Mouse (Mus musculus) lung, postnatal 25 days (tissue): ENCODE measurements around the gene Ccl2.

Source experiments
- DNase-seq: peaks from one replicate; pipeline ENCODE4 v3.0.0; 2022; ENCODE audit warnings: low spot score

Gene Ccl2

DNA sequence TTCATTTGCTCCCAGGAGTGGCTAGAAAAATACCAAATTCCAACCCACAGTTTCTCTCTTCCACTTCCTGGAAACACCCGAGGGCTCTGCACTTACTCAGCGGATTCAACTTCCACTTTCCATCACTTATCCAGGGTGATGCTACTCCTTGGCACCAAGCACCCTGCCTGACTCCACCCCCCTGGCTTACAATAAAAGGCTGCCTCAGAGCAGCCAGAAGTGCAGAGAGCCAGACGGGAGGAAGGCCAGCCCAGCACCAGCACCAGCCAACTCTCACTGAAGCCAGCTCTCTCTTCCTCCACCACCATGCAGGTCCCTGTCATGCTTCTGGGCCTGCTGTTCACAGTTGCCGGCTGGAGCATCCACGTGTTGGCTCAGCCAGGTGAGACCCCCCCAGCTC lies at the start of gene Ccl2:
Gene Ccl2 (plus strand): TSS at position 216 of the 400 bp plus-strand sequence.
- DNase-seq, result peak; percentile 75

DNA sequence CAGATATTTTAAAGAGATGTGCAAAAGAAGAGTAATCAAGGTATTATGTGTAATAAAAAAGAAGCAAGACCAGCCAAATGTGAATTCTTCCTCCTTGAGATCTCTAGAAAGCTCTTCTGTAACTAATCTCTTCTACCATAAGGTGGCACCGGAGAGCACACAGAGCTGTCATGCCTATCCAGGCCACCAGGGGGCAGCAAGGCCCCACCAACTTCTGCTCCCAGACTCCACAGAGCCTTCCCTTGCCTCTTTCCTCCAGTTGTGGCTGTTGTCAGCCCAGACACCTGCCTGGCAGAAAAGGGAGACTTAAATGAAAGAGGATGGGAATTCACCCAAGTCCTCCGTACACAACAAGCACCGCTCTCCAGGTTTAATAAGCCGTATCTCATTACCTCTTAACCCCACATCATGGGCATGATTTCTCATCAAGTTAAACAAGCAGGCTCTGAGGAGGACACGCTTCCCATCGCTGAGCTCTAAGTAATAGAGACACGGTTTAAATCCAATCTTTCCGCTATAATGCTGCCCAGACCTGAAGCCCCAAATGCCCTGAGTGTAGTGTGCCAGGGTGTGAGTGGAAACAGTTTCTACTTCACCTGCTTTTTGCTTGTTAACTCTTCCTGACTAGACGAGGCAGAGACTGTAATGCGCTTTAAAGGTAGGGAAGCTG lies 39.1 kb upstream of the Ccl2 start:
- peak; percentile 43 for DNase-seq

DNA sequence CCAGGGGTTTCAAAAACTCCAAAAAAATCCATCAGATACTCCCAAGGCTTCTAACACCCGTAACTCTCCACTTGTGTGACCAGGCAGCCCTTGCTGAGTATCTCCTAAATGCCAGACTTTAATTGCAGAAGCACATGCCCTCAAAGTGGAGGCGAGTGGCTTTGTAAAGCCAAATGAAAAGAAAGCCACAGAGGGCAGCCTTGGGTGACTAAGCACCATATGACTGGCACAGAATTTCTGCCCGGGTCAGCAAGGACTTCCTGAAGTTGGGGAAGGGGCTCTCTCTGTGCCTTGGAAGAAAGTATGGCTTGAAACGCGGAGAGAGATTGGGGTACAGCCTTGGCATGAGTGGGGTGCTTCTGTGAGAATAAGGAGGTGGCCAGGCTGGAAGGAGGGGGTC lies 38.3 kb upstream of the Ccl2 start:
- DNase-seq, result no peak

DNA sequence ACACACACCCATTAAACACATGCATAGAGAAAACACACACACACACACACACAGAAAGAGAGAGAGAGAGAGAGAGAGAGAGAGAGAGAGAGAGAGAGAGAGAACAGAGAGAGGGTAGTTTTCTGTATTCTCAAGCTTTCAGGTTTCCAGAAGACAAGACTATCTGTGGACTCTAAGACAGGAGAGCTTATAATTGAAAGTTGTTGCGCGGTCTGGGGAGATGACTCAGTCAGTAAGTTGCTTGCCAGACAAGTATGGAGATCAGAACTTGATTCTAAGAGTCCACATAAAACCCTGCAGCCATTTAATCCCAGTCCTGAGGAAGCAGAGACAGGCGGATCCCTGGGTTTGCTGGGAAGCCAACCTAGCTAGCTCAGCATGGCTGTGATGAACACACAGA lies 36.7 kb upstream of the Ccl2 start:
- no peak for DNase-seq

DNA sequence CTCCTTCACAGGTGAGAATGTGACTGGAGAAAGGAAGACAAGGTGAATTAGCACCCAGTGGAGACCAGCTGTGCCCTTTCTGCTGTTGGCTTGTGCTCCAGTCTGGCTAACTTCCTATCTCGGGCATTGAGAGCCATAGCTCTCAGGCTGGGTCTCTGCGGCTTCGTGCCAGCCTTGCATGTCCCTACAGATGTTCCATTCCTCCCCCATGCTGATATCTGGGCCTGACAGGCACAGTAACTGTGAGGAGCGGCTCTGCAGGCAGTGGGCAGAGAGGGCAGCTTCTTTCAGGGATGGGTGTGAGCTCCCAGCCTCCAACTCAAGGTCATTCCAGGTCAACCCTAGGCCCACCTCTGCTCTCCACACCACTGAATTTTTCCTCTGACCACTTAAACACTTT lies 35.9 kb upstream of the Ccl2 start:
- no peak for DNase-seq

DNA sequence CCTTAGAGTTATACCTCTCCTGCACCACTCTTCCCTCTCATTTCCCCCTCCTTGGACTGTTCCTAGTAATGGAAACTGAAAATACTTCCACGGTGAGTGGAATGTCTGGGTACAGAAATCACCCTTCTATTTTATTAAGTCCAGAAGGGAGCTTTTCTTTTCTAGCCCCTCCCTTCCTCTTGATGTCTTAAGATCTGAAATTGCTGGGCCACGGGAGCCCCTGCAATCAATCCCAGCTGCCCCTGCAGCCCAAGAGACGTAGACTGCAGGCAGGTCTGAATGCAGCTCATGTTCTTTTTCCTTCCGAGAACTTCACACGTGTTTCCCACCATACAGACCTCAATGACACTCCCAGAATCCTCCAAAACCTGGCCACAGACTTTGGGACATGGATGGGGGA lies 34.8 kb upstream of the Ccl2 start:
- no peak for DNase-seq

DNA sequence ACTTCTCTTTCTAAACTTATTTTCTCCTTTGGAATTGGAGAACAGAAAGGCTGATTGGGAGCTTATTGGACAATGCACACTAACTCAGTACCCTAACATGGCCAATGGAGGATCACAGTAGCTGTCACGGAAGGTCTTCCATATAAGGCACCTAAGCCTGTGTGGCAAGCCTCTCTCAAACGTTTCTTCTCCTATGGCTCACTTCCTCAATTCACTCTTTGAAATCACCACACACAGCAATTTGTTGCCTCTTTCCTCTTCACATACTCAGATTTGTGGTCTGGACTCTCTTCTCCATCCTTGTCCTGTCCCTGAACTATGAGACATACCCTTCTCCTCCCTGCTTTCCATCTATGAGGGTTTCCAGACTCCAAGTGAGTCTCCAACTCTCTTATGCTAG lies 30.6 kb upstream of the Ccl2 start:
- no peak for DNase-seq

DNA sequence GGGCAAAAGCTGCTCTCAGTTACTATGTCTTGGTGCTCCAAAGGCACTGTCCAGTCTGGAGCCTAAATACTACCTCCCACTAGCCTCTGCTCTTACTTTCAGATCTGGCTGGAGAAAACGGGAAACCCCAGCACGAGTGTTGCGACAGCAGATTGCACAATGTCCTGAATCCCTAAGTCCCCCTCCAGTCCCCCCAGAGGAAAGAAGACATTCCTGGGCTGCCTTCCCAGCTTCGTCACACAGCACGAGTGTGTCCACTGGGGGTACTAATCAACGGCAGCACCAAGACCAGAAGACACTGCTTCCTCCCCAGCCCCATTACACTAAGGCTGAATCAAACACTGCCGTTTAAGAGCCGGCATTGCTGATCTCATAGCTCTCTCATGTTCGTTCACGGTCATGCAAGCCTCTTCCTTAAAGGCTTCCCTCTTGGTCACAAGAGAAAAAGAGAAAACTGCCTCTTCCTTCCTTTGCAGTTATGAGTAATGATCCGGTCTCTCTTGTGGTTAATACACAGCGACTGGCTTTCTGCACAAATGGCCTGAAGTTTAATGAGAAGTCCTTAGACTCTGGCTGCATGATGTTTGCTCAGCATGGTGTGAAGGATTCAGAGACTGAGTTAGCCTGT lies 28.5 kb upstream of the Ccl2 start:
- peak; percentile 68 for DNase-seq

DNA sequence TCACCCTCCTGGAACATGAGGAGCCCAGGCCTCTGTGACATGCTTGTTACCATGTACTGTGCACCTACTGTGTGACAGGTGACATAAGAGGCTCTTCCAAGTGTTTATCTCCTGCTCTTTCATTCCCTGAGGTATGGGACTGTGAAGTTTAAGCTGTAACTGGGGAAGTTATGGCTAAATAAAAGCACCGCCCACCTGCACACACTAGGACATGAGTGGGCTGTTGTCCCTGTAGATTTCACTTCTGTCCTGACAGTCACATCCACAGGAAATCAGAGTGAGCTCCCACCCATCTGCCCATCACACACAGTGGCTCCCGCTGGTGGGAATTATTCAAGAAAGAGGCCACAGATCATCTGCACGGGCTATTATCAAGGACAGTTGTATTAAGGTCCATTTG lies 25.3 kb upstream of the Ccl2 start:
- no peak for DNase-seq

DNA sequence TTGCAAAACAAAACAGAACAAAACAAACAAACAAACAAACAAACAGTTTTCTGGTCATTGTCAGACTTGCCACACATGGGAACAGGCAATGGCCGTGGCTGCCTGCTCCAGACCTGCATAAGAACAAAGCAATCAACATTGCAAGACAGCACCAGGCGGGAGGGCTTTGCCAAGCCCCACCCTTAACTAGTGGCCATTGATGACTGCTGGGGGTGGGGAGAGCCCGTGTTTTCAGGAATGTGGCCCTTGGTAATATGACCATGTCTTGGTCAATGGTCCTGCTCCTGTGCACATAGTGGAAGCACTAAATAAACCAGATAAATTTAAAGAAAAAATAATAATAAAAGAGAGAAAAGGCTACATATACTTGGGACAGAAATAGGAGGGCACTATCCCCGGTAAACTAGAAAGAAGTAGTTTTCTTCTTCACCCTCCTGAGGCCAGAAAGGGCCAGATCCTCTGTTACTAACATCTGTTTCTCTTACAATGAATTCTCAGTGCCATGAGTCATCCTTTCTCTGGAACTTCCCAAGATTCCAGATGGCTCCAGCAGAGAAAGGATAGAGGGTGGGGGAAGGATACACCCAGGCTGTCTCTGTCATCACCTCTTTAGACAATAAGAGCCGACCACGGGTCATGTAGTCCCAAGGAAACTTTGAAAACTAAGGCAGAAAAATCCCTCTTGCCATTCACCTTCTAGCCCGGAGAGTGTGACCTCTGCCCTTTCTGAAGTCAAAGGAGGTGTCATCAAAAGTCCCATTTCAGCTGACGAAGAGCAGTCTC lies 23.8 kb upstream of the Ccl2 start:
- DNase-seq, result peak; percentile 25

DNA sequence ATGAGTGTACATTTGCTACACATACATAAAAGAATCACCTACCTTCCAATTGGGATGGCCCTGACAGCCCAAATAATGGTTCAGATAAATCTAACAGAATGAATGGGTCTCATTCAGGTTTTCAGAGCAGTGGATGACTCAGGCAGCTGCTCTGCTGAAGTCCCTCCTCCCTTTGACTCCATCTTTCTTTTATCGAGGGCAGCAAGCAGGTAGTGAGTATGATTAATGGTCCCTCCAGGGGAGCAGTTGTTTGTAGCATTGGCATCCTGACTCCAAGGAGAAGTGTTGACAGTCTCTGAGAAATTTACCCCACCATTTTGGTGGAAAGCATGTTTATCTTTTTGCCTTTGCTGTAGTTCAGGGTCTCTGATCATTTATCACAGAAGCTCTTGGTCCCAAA lies 21.6 kb upstream of the Ccl2 start:
- DNase-seq, result no peak

DNA sequence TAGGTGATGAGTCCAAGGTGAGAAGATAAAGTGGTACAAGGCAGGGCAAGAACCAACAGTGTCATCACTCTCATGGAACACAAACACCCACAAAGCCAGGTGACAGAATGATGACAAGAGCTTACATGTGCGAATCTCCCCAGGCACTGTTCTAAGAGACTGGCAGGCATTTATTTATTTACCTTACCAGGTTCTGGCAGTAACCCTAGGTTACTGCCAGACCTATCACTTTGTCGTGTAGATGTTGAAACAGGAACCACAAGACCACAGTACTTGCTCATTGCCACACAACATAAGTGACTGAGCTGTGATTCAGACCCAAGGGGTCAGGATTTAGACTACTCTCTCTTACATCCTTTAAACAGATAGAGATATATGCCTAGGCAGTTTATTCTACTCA lies 20.3 kb upstream of the Ccl2 start:
- DNase-seq, result no peak

DNA sequence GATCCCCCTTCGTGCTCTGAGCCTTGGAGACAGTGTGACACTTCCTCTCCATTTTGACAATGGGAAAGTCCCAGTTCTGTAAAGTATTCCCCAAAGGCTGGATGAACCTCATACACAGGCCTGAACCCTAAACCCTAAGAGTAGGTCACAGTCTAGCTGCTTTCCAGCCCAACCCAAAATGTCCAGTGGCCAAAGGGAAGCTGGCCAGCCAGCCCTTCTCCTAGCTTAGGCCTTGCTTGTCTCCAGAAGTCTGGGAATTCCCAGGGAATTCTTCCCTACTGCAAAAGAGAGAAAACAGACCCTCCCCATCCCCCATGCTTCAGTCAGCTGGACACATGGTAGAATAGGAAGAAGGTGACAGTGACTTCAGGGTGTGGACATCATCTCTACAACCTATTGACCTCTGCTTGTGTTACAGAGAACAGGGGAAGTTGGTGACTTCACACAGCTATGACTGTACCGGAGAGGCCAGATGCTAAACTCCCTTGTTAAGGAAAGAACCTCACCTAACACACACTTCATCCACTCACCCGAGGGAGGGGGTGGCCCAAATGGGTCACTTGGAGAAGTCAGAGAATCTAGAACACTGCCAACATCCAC lies 19.1 kb upstream of the Ccl2 start:
- no peak for DNase-seq

DNA sequence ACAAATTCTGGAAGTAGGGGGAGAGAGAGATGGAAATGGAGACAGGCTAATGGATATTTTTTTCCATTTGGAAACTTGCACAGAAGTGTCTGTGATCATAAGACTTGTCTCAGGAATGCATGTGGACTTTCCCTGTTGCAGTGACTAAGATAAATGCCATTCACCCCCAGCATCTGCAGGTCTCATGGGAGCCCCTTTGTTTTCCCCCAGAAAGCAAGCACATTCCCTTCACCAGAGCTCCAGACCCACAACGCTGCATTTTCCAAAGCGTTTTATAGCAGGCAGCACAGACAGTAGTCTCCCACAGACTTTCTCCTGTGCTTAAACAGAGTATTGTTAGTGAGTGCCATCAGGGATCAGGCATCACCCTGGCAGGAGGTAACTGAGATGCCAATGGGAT lies 16.0 kb upstream of the Ccl2 start:
- DNase-seq, result no peak

DNA sequence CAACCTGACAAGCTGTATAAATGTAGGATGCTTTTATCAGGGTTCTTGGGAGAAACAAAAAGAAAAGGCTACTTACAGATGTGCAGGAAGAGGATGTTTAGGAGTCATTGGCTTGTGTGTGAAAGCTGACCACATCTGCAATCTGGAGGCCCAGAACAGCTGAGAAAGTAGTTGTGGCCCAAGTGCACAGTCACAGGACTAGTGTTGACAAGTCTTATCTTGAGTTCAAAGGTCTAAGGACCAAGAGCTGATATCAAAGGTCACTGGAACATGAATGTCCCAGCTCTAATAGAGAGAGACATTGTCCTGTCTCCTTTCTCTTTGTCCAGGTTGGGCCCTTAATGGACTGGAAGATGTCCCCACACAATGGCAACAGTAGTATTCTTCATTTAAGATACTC lies 15.6 kb upstream of the Ccl2 start:
- DNase-seq, result no peak

DNA sequence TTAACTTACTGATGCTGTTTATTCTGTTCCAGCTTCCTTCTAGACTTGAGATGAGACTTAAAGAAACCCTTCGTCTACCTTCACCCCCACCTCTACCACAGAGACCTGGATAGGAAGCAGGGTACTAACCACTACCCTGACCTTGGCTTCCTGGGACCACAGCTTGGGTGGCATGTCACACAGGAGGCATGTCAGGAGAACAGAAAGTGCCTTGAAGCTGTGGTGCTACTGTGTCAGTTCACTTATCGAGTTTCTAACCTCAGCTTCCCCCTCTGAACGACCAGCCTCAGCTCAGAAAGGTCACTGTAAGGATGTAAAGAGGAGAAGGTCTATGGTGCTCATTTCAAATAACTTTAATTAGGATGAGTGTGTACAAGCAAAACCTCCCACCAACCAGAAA lies 14.0 kb upstream of the Ccl2 start:
- DNase-seq, result no peak

DNA sequence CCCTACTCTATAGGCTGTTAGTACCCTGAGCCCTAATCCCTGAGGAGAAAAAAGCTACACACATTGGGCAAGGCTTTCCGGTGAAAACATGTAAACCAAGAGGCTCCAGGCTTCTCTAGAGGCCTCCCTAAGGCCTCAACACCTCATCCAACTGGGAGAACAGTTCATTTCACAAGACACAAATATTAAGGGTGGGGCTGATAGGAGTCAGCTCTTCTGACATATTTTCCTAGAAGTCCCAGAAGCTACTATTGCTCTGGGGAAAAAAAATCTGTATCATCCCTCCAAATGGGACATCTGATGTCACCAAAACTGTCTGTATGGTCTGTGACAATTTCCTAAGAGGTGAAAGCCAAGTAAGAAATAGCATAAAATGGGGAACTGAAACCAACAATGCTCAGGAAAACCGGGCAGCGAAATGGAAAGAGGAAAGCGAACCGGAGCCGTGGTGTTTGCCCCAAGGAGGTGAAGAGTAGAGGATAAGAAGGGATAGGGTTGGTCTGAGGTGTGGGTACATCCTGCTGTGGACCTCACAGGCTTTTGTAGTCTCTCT lies 12.8 kb upstream of the Ccl2 start:
- no peak for DNase-seq

DNA sequence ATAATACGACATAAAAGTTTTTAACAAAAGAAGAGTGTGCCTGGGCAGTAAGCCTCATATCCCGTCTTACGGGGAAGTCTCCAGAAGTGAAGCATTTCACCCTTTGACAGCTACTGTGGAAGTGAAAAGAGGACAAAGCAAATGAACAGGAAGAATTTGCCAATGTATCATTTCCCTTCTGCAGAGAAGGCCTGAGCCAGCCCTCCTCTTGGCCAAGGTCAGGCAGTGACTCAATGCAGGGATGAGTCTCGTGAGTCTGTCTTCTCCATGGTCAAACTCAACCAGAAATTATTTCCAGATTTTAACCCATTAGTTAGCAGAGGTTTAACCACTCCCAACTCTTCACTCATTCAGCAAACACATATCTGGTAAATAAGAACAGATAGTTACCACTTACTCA lies 11.6 kb upstream of the Ccl2 start:
- no peak for DNase-seq

DNA sequence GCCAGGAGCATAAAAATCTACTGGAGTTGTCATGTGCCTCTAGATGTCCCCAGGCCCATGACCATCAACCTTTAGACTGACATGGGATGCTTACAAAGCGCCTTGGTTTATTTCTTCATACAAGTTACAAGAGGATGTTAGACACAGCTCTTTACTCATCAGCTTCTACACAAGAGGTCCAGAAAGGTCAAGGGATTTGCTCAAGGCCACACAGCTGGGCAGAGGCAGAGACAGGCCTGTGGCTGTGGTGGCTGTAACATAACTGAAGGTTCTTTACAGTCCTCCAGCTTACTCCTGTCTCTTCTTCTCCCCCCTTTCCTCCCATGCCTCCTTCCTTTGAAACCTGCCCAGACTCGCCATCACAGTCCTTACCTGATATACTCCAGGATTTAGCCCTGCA lies 5.2 kb upstream of the Ccl2 start:
- DNase-seq, result no peak

DNA sequence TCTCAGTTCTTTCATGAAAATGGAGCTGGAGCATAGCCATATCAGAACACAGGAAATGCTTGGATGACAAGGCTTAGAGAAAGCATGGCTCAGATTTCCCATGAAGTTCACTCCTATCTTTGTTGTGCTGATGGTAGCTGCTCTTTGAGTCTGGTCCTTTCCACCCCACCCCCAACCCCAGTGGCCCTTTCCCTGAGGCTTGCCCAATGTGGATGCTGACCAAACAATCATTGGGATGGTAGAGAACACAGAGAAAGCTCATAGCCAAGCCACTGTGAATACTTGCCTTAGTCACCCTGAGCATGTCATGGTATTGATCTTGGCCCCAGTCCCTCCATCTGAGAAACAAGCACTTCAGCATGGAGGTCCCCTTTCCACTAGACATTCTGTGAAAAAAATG lies 3.2 kb upstream of the Ccl2 start:
- DNase-seq, result no peak

DNA sequence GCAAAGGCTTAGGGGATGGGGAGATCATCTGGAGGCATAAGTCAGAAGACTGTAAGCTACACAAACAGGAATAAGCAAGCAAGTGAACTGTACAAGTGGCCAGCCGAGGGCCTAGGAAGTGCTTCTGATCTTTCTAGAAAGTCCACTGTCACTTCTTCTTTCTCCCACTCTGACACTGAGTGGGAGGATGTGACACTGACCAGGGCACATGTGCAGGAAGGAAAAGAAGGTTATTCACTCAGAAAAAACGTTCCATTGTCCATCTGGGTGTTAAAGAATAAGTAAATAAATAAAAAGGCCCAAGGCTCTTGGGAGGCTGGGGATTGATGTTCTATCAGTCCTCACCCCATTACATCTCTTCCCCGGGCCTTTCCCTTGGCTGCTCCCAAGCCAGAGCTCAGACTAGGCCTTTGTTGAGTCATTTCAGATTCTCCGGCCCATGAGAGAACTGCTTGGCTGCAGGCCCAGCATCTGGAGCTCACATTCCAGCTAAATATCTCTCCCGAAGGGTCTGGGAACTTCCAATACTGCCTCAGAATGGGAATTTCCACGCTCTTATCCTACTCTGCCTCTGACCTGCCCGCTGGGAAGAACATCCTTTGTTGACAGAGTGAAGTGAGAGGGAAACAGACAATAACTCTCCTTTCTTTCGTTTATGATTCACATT lies 2.6 kb upstream of the Ccl2 start:
- peak; percentile 56 for DNase-seq

DNA sequence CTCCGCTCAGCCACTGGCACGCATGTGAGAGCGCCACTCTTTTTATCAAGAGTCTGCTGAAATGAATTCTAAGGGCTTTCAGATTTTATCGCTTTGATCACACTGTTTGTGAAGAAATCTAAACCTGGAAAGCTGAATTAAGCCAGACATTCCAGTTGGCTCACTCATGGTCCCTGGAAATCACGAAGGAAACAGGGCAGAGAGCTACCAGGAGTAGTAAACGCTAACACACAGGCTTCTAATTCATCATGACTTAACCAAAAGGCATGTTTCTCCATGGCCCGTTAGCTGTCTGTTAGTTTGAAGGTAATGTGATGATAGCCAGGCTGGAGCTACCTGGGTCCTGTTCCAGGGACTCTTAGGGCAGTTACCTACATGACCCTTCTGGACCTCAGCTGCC lies 925 bp upstream of the Ccl2 start:
- no peak for DNase-seq
